Mouse (Mus musculus): ENCODE data around the gene Thada.

- TF ChIP-seq EP300 (IDR thresholded peaks at IDR 0.05) = no peak
- TF ChIP-seq CTCF (IDR thresholded peaks at IDR 0.05) = no peak
These were observed 234.6 kb downstream of the Thada start for GRCm38 (mm10) chr17:84231361-84231760.
